Comparison of ENCODE assay signal across 23 mouse cellular contexts in the genomic region with DNA sequence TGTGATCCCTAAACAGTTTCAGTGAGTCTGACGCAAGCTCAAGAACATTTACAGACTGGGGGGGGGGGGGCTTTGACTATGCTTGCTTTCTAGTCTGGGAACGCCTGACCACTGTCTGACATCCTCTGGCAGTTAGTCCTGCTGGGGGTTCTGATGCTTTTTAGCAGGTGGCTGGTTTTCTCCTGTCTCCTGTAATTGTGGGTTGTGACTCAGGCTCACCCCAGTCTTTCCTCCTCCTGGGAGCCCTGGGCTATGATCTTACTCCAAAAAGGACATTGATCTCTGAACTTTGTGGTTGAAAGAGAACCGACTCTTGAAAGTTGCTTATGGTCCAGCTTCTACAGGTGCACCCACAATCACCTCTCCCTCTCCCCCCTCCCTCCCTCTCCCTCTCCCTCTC. TPM values are rescaled to one million over a fixed set of nuclear protein-coding genes. Genes with fewer than 3 reads are reported as not detected.
DNase-seq lines count a peak whose midpoint lies in the region; TF ChIP-seq lines count a peak whose summit lies in the region.
"Had no signal": no experiment of that assay in that cellular context is flagged by ENCODE, and none has a peak within 500 bp of the region (broad histone marks: within the 10 kb centered on the region; RNA-seq: fewer than 3 reads in every experiment).

No protein-coding gene starts in this region.

- no peak overlapping the region for H3K9ac ChIP-seq in CH12.LX (ENCODE audit: insufficient read depth, low read depth)
- no peak overlapping the region for H3K9ac ChIP-seq in heart, adult 2 months (ENCODE audit: low read depth, low read length)

- intact Hi-C loops in heart, adult 2 months (cut with DNase I) = no loop called here

- H3K36me3 ChIP-seq in C2C12 (ENCODE audit: control insufficient read depth, insufficient read depth) (no peaks in the 10 kb centered on the region), CH12.LX (replicated peaks in 1 of 2; ENCODE audit: control insufficient read depth in 1 of 2, insufficient read depth in 1 of 2, low read length in 1 of 2) (no peaks in the 10 kb centered on the region), myocyte (ENCODE audit: control insufficient read depth, insufficient read depth) (no peaks in the 10 kb centered on the region)
- no peaks in the 10 kb centered on the region for H3K36me3 ChIP-seq in heart, adult 2 months (ENCODE audit: control insufficient read depth, insufficient read depth, low read length)
- H3K36me3 ChIP-seq: G1E had no signal

- peaks cover 16 to 45% of the 10 kb centered on the region in 2 experiments for H3K4me1 ChIP-seq in CH12.LX (ENCODE audit: control insufficient read depth in 1 of 2, insufficient read depth in 2 of 2)
- H3K4me1 ChIP-seq in heart, adult 2 months (ENCODE audit: control insufficient read depth, insufficient read depth, low read length) = no peaks in the 10 kb centered on the region

- H3K4me3 ChIP-seq in C2C12 (ENCODE audit: insufficient read depth, poor library complexity, severe bottlenecking) = no peak overlapping the region
- H3K4me3 ChIP-seq in CH12.LX (replicated peaks in 1 of 3; ENCODE audit: low read depth in 2 of 3, low read length in 2 of 3, poor library complexity in 1 of 3) = no peak overlapping the region
- no peak overlapping the region for H3K4me3 ChIP-seq in myocyte
- no peak overlapping the region for H3K4me3 ChIP-seq in heart, adult 2 months

- no peaks in the 10 kb centered on the region for H3K79me3 ChIP-seq in C2C12 (ENCODE audit: low read depth)

- H3K27me3 ChIP-seq in C2C12 (ENCODE audit: control insufficient read depth, insufficient read depth, insufficient read length) (no peaks in the 10 kb centered on the region), CH12.LX (replicated peaks) (no peaks in the 10 kb centered on the region), myocyte (ENCODE audit: control insufficient read depth, insufficient read depth, insufficient read length) (no peaks in the 10 kb centered on the region)
- no peaks in the 10 kb centered on the region for H3K27me3 ChIP-seq in heart, adult 2 months (ENCODE audit: control insufficient read depth, insufficient read depth, low read length)

- no peak overlapping the region for H3K4me2 ChIP-seq in CH12.LX (ENCODE audit: insufficient read depth, low read depth, poor library complexity, severe bottlenecking)
- no peak overlapping the region for H3K4me2 ChIP-seq in myocyte (ENCODE audit: low read depth)

- WGBS in heart, adult 2 months = 81% methylated on average over 3 of the region's 3 CpGs

- TF ChIP-seq CTCF in C2C12 (IDR thresholded peaks at IDR 0.05; ENCODE audit: control insufficient read depth, insufficient read depth, insufficient read length) = no peak
- no peak for TF ChIP-seq CTCF in CH12.LX (conservative IDR thresholded peaks at IDR 0.05 in 1 of 2, IDR thresholded peaks at IDR 0.05 in 1 of 2; ENCODE audit: low read depth in 2 of 2, low read length in 2 of 2)
- TF ChIP-seq CTCF in heart, adult 2 months (IDR thresholded peaks at IDR 0.05) = no peak

- peak; percentile 37 for DNase-seq in CH12.LX (ENCODE audit: extremely low read depth)
- DNase-seq in cerebellum, postnatal 10 days = no peak
- DNase-seq in urinary bladder, adult 2 months (ENCODE audit: low spot score) = no peak
- no peak for DNase-seq in heart, adult 2 months
- DNase-seq: adrenal gland, adult 2 months; adrenal gland, adult 8-10 months; adrenal gland, postnatal 10 days; adrenal gland, postnatal 14 days; adrenal gland, postnatal 25 days; adrenal gland, postnatal 36 days; B cell, adult 2 months; cerebellum, adult 11 months; cerebellum, adult 11-12 months; cerebellum, adult 18-20 months; cerebellum, adult 2 months; cerebellum, adult 8-10 months had no signal

- dilution Hi-C loops in CH12.LX (cut with MboI; ENCODE audit: extremely low pct_ligation_motif_present, extremely low pct_unique_long_range_greater_than_20kb, low sequenced_read_pairs) = no loop called here

- peak; percentile 76 for TF ChIP-seq EP300 in CH12.LX (IDR thresholded peaks at IDR 0.05; ENCODE audit: low read length)
- no peak for TF ChIP-seq EP300 in heart, adult 2 months (IDR thresholded peaks at IDR 0.05; ENCODE audit: insufficient read depth, low read depth, low read length)

- peaks cover 8% of the 10 kb centered on the region for H3K9me3 ChIP-seq in CH12.LX (replicated peaks; ENCODE audit: low read length)
- H3K9me3 ChIP-seq: G1E had no signal

- H3ac ChIP-seq in C2C12 (ENCODE audit: control insufficient read depth, insufficient read length, low read depth) = no peak overlapping the region
- H3ac ChIP-seq in myocyte (ENCODE audit: control insufficient read depth, insufficient read length) = no peak overlapping the region

- TF ChIP-seq RAD21 in CH12.LX (IDR thresholded peaks at IDR 0.05; ENCODE audit: low read depth, low read length) = no peak

- in situ Hi-C loops in CH12.LX (cut with MboI; ENCODE audit: low pct_ligation_motif_present, low pct_unique_long_range_greater_than_20kb, low sequenced_read_pairs) = loop anchor here (5.0 kb wide), 1 partner anchor 80 kb away; no protein-coding TSS in a partner anchor

- TF ChIP-seq POLR2A in CH12.LX (IDR thresholded peaks at IDR 0.05; ENCODE audit: low read depth, low read length) (no peak), myocyte (IDR thresholded peaks at IDR 0.05; ENCODE audit: insufficient read length, low read depth) (no peak)
- no peak for TF ChIP-seq POLR2A in heart, adult 2 months (IDR thresholded peaks at IDR 0.05; ENCODE audit: insufficient read depth, low read depth, low read length)

- H3K79me2 ChIP-seq in C2C12 (ENCODE audit: control insufficient read depth, insufficient read depth) = no peaks in the 10 kb centered on the region
- no peaks in the 10 kb centered on the region for H3K79me2 ChIP-seq in CH12.LX (replicated peaks; ENCODE audit: control insufficient read depth, extremely low read depth, insufficient read depth, poor library complexity, severe bottlenecking)
- H3K79me2 ChIP-seq in myocyte (ENCODE audit: control insufficient read depth, insufficient read depth) = no peaks in the 10 kb centered on the region
- H3K79me2 ChIP-seq in heart, adult 2 months (replicated peaks; ENCODE audit: control insufficient read depth, insufficient read depth, low read length) = no peaks in the 10 kb centered on the region

- H3K27ac ChIP-seq in CH12.LX (ENCODE audit: insufficient read depth, low read depth) = no peak overlapping the region
- H3K27ac ChIP-seq in heart, adult 2 months = no peak overlapping the region

TF ChIP-seq in C2C12, 6 proteins besides CTCF, POLR2A, EP300 and RAD21:
- TF ChIP-seq MYOD1 (IDR thresholded peaks at IDR 0.05; ENCODE audit: control insufficient read depth, insufficient read length, low read depth) (peak; percentile 91), MAX (IDR thresholded peaks at IDR 0.05) (no peak)

TF ChIP-seq in CH12.LX, 34 proteins besides CTCF, POLR2A, EP300 and RAD21 (continues in another document):
- TF ChIP-seq ZNF384 (IDR thresholded peaks at IDR 0.05; ENCODE audit: low read depth, low read length) (no peak), USF1 (IDR thresholded peaks at IDR 0.05; ENCODE audit: low read depth, low read length) (no peak), TCF12 (IDR thresholded peaks at IDR 0.05; ENCODE audit: low read depth, low read length) (peak; percentile 65), JUND (conservative IDR thresholded peaks at IDR 0.05; ENCODE audit: low read depth, low read length) (0 out of 2 replicates have a peak, but pooled peaks have one; percentile 13), BHLHE40 (IDR thresholded peaks at IDR 0.05; ENCODE audit: low read depth, low read length) (peak; percentile 57; the same call in 1 of the 2 replicates), MEF2A (IDR thresholded peaks at IDR 0.05; ENCODE audit: borderline replicate concordance, low read depth, low read length) (0 out of 2 replicates have a peak, but pooled peaks have one; percentile 24), ZC3H11A (IDR thresholded peaks at IDR 0.05; ENCODE audit: low read depth, low read length) (no peak), MAZ (IDR thresholded peaks at IDR 0.05; ENCODE audit: low read depth, low read length) (no peak), USF2 (conservative IDR thresholded peaks at IDR 0.05; ENCODE audit: low read depth, low read length) (no peak), CHD2 (IDR thresholded peaks at IDR 0.05; ENCODE audit: low read length) (0 out of 2 replicates have a peak, but pooled peaks have one; percentile 37), MAX (IDR thresholded peaks at IDR 0.05; ENCODE audit: low read length) (no peak), RCOR1 (conservative IDR thresholded peaks at IDR 0.05; ENCODE audit: low read depth, low read length) (0 out of 2 replicates have a peak, but pooled peaks have one; percentile 56)

TF ChIP-seq in myocyte, 11 proteins besides CTCF, POLR2A, EP300 and RAD21:
- TF ChIP-seq USF1 (IDR thresholded peaks at IDR 0.05; ENCODE audit: low read depth) (no peak), SRF (IDR thresholded peaks at IDR 0.05; ENCODE audit: control insufficient read depth, insufficient read length, low read depth) (no peak), MAX (IDR thresholded peaks at IDR 0.05; ENCODE audit: low read depth) (no peak), REST (IDR thresholded peaks at IDR 0.05; ENCODE audit: insufficient read depth, insufficient read length) (no peak), MYOD1 (IDR thresholded peaks at IDR 0.05; ENCODE audit: control insufficient read depth in 1 of 3, insufficient read length in 2 of 3, low read depth in 2 of 3) (peak in 2 of 3 experiments; percentile 36 to 72), TCF3 (IDR thresholded peaks at IDR 0.05; ENCODE audit: insufficient read length, low read depth) (no peak), CEBPB (IDR thresholded peaks at IDR 0.05; ENCODE audit: insufficient read depth, poor library complexity, severe bottlenecking) (peak; percentile 46; the same call in 1 of the 2 replicates), TCF12 (IDR thresholded peaks at IDR 0.05; ENCODE audit: insufficient read depth, poor library complexity, severe bottlenecking) (no peak)

RNA-seq across cellular contexts. Expression of gene Crhr1, which starts 50.6 kb away (rescaled TPM):
- not detected for polyA plus RNA-seq in C2C12 (2012; fragmentation: generic; extraction: Trizol)
- total RNA-seq in CH12.LX (2012; rRNA removed) = not detected in 2 replicates
- total RNA-seq in CH12.LX (2014; rRNA removed) = not detected in 2 replicates
- not detected in 2 replicates for polyA plus RNA-seq in CH12.LX (2012; ENCODE audit: insufficient read length, low read depth)
- polyA plus RNA-seq in myocyte (2012; fragmentation: generic; extraction: Trizol) = not detected
- polyA plus RNA-seq in urinary bladder, adult 2 months (2012; rRNA removed) = 0.04 and 0.08 TPM in 2 replicates
- total RNA-seq in heart, adult 2 months (2021) = not detected
- not detected in 2 replicates for polyA plus RNA-seq in heart, adult 2 months (2012; rRNA removed)
- total RNA-seq: adrenal gland, adult 2 months; adrenal gland, postnatal 10 days; adrenal gland, postnatal 14 days; G1E; MEL had no signal
- polyA plus RNA-seq: activated CD4-positive, CD25-positive, alpha-beta regulatory T cell, adult 4 months; CD4-positive, CD25-positive, alpha-beta regulatory T cell, adult 4 months; G1E; Patski had no signal
